Mouse (Mus musculus): ENCODE measurements at regions not wholly inside any gene's neighbourhood (a gene's known extent, or its start where the extent isn't known, plus 50 kb on each side); places are given as distances from the start of the nearest gene placed in this dataset.

GRCm38 (mm10) chr6:84431622-84431955 is 162.1 kb downstream of the Cyp26b1 start:
- H3K27me3 ChIP-seq = no peaks in the 10 kb centered on the region

DNA sequence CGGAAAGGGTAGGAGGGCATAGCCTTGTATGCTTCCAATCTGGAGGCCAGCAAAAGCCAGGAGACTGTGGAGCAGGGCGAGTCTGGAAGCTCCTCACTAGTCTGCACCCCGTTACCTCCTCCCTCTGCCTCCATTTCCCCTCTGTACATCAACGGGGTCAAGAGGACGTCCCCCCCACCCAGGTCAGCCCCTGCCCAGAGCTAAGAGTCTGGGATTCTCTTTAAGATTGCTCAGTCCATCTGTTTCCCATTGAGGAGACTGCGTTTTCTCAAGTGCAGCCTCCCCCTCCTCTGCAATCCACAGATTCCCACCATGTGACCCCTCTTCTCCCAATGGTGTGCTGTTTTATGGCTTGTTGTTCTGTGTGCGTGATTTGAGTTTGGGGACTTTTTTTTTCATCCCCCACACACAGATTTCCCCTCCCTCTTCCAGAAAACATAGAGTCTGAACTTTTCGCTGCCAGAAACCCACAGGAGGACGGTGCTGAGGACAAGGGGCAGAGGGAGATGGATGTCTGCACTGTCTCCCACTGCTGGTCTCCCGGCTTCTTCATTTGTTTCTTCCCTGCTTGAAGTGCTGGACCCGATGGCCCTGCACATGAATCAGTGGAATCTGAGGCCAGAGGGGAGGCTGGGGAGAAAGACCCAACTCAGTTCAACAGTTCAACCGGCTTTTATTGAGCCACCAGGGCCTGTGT is 162.6 kb downstream of the Cyp26b1 start:
- no peaks in the 10 kb centered on the region for H3K4me1 ChIP-seq

More at GRCm38 (mm10) chr6:84431622-84431955, 162.1 kb downstream of the Cyp26b1 start:
- H3K4me1 ChIP-seq = no peaks in the 10 kb centered on the region
- WGBS = 72% methylated on average over 2 of the region's 2 CpGs
- ATAC-seq = no peak
- H3K27ac ChIP-seq = no peak overlapping the region
- H3K9ac ChIP-seq = no peak overlapping the region
- no peak overlapping the region for H3K4me3 ChIP-seq
- H3K4me2 ChIP-seq = no peak overlapping the region
- H3K36me3 ChIP-seq (ENCODE audit: poor library complexity, severe bottlenecking) = no peaks in the 10 kb centered on the region
- H3K9me3 ChIP-seq (replicated peaks) = no peaks in the 10 kb centered on the region

DNA sequence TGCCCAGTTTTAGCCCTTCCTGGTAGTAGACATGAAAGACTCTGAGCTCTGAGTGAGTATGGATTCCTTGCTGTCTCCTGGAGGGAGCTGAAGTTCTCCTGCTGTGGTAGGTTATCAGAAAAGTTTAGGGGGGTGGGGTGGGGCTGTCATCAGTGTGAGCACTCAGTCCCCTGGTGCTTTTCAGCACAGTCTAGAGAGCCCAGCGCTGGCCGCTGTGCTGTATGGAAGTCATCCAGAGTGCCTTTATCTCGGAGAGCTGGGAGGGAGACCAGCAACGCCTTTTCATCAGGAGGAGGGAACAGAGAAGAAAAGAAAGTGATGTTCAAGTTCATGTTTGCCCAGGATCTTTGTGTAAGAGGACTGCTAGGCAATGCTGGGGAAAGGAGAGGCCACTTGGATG is 163.6 kb downstream of the Cyp26b1 start:
- H3K9ac ChIP-seq = no peak overlapping the region
- no peaks in the 10 kb centered on the region for H3K27me3 ChIP-seq
- H3K4me2 ChIP-seq = no peak overlapping the region
- WGBS = 62% methylated on average over 4 of the region's 4 CpGs
- H3K36me3 ChIP-seq (ENCODE audit: poor library complexity, severe bottlenecking) = no peaks in the 10 kb centered on the region
- H3K4me1 ChIP-seq = no peaks in the 10 kb centered on the region
- H3K4me3 ChIP-seq = no peak overlapping the region
- no peaks in the 10 kb centered on the region for H3K9me3 ChIP-seq (replicated peaks)
- ATAC-seq = no peak
- no peak overlapping the region for H3K27ac ChIP-seq

More for the DNA sequence above, 162.6 kb downstream of the Cyp26b1 start:
- ATAC-seq = no peak
- Histone ChIP-seq H3K9ac (no peak overlapping the region), H3K9me3 (replicated peaks) (no peaks in the 10 kb centered on the region), H3K27me3 (no peaks in the 10 kb centered on the region), H3K4me2 (no peak overlapping the region), H3K4me3 (no peak overlapping the region), H3K27ac (no peak overlapping the region), H3K36me3 (ENCODE audit: poor library complexity, severe bottlenecking) (no peaks in the 10 kb centered on the region)
- whole genome bisulfite sequencing = 61% methylated on average over 12 of the region's 12 CpGs

- no peak overlapping the region for H3K9ac ChIP-seq
- no peak overlapping the region for H3K4me2 ChIP-seq
- H3K4me3 ChIP-seq = no peak overlapping the region
- H3K27me3 ChIP-seq = no peaks in the 10 kb centered on the region
- 83% methylated on average over 8 of the region's 8 CpGs for WGBS
- H3K9me3 ChIP-seq (replicated peaks) = no peaks in the 10 kb centered on the region
- H3K36me3 ChIP-seq (ENCODE audit: poor library complexity, severe bottlenecking) = no peaks in the 10 kb centered on the region
- no peak overlapping the region for H3K27ac ChIP-seq
- H3K4me1 ChIP-seq = no peaks in the 10 kb centered on the region
- no peak for ATAC-seq
Measured at GRCm38 (mm10) chr6:84429247-84429646, 164.5 kb downstream of the Cyp26b1 start.

DNA sequence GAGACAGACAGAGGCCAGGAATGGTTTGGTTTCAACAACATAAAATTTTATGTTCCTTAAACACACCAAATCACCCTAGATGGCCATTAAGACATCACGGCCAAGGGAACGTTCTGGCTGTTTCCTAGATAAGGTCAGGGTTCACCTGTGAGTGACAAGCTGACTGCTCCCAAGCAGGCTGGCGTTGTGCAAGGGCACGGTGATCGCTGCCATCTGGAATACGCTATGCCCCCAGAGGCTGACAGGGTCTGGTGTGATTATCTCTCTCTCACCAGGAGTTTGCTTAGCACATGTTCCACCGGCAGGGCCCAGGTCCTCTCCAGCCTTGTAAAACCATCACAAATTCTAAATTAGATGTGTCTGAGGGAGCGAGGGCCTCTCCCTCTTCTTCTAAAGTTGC is 167.0 kb downstream of the Cyp26b1 start:
- H3K9ac ChIP-seq = no peak overlapping the region
- no peaks in the 10 kb centered on the region for H3K9me3 ChIP-seq (replicated peaks)
- H3K27ac ChIP-seq = no peak overlapping the region
- 80% methylated on average over 8 of the region's 8 CpGs for WGBS
- no peak overlapping the region for H3K4me3 ChIP-seq
- H3K27me3 ChIP-seq = no peaks in the 10 kb centered on the region
- no peak overlapping the region for H3K4me2 ChIP-seq
- no peaks in the 10 kb centered on the region for H3K4me1 ChIP-seq
- no peak for ATAC-seq
- H3K36me3 ChIP-seq (ENCODE audit: poor library complexity, severe bottlenecking) = no peaks in the 10 kb centered on the region

GRCm38 (mm10) chr6:84425823-84426222 is 167.9 kb downstream of the Cyp26b1 start:
- Histone ChIP-seq H3K27ac (no peak overlapping the region), H3K4me1 (no peaks in the 10 kb centered on the region), H3K27me3 (no peaks in the 10 kb centered on the region), H3K4me2 (no peak overlapping the region), H3K9ac (no peak overlapping the region), H3K36me3 (ENCODE audit: poor library complexity, severe bottlenecking) (no peaks in the 10 kb centered on the region), H3K9me3 (replicated peaks) (no peaks in the 10 kb centered on the region), H3K4me3 (no peak overlapping the region)
- 41% methylated on average over 4 of the region's 4 CpGs for WGBS
- no peak for ATAC-seq

GRCm38 (mm10) chr6:84422946-84423345 is 170.8 kb downstream of the Cyp26b1 start:
- 67% methylated on average over 3 of the region's 3 CpGs for WGBS
- no peak for ATAC-seq
- no peaks in the 10 kb centered on the region for H3K4me1 ChIP-seq

GRCm38 (mm10) chr6:84419691-84420090 is 174.0 kb downstream of the Cyp26b1 start:
- no peak overlapping the region for H3K4me2 ChIP-seq
- H3K27ac ChIP-seq = no peak overlapping the region
- no peaks in the 10 kb centered on the region for H3K9me3 ChIP-seq (replicated peaks)
- H3K9ac ChIP-seq = no peak overlapping the region
- no peak overlapping the region for H3K4me3 ChIP-seq
- ATAC-seq = no peak
- no peaks in the 10 kb centered on the region for H3K36me3 ChIP-seq (ENCODE audit: poor library complexity, severe bottlenecking)
- no peaks in the 10 kb centered on the region for H3K4me1 ChIP-seq
- H3K27me3 ChIP-seq = no peaks in the 10 kb centered on the region
- WGBS = 90% methylated on average over 2 of the region's 2 CpGs

More at GRCm38 (mm10) chr6:84422946-84423345, 170.8 kb downstream of the Cyp26b1 start:
- Histone ChIP-seq H3K9me3 (replicated peaks) (no peaks in the 10 kb centered on the region), H3K4me3 (no peak overlapping the region), H3K27ac (no peak overlapping the region), H3K4me2 (no peak overlapping the region), H3K9ac (no peak overlapping the region), H3K36me3 (ENCODE audit: poor library complexity, severe bottlenecking) (no peaks in the 10 kb centered on the region), H3K27me3 (no peaks in the 10 kb centered on the region)

- no peak overlapping the region for H3K9ac ChIP-seq
- no peak overlapping the region for H3K4me2 ChIP-seq
- H3K4me3 ChIP-seq = no peak overlapping the region
- no peak overlapping the region for H3K27ac ChIP-seq
- H3K27me3 ChIP-seq = no peaks in the 10 kb centered on the region
- WGBS = 80% methylated on average over 2 of the region's 2 CpGs
- no peaks in the 10 kb centered on the region for H3K9me3 ChIP-seq (replicated peaks)
- no peak for ATAC-seq
- H3K4me1 ChIP-seq = no peaks in the 10 kb centered on the region
- H3K36me3 ChIP-seq (ENCODE audit: poor library complexity, severe bottlenecking) = no peaks in the 10 kb centered on the region
Measured at GRCm38 (mm10) chr6:84419281-84419680, 174.4 kb downstream of the Cyp26b1 start.

GRCm38 (mm10) chr6:84416992-84417636 is 176.6 kb downstream of the Cyp26b1 start:
- 60% methylated on average over 11 of the region's 11 CpGs for WGBS
- ATAC-seq = no peak
- Histone ChIP-seq H3K27me3 (no peaks in the 10 kb centered on the region), H3K4me3 (no peak overlapping the region), H3K36me3 (ENCODE audit: poor library complexity, severe bottlenecking) (no peaks in the 10 kb centered on the region), H3K9ac (no peak overlapping the region), H3K27ac (no peak overlapping the region), H3K4me1 (no peaks in the 10 kb centered on the region), H3K9me3 (replicated peaks) (no peaks in the 10 kb centered on the region), H3K4me2 (no peak overlapping the region)

DNA sequence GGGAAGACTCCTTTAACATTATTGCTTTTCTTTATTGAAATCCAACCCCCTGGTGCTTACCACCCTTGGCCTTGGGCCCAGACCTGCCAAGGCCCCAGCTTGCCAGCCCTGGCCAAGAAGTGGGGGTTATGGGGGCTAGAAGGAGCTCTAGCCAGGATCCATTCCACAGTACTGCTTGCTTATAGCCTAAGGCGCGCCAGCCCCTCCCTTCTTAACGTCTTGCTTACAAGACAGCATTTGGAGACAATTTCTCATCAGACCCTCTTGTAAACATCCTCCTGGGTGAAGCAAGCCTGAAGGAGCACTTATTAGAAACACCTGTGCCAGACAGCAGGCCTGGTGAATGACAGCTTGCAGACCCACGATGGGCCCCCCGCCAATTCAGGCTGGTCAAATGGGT is 179.3 kb downstream of the Cyp26b1 start:
- Histone ChIP-seq H3K9me3 (replicated peaks) (no peaks in the 10 kb centered on the region), H3K4me2 (no peak overlapping the region), H3K27ac (no peak overlapping the region), H3K4me3 (no peak overlapping the region), H3K36me3 (ENCODE audit: poor library complexity, severe bottlenecking) (no peaks in the 10 kb centered on the region), H3K4me1 (no peaks in the 10 kb centered on the region), H3K27me3 (no peaks in the 10 kb centered on the region), H3K9ac (no peak overlapping the region)
- 80% methylated on average over 5 of the region's 5 CpGs for WGBS
- ATAC-seq = no peak

- Histone ChIP-seq H3K9me3 (replicated peaks) (no peaks in the 10 kb centered on the region), H3K27me3 (0 out of 2 replicates have a peak, but pooled peaks cover 5% of the 10 kb centered on the region), H3K27ac (no peak overlapping the region), H3K9ac (no peak overlapping the region), H3K36me3 (ENCODE audit: poor library complexity, severe bottlenecking) (no peaks in the 10 kb centered on the region), H3K4me3 (no peak overlapping the region), H3K4me1 (no peaks in the 10 kb centered on the region), H3K4me2 (no peak overlapping the region)
- 95% methylated on average over 10 of the region's 10 CpGs for WGBS
- ATAC-seq = no peak
Measured at GRCm38 (mm10) chr6:84409863-84410513, 183.7 kb downstream of the Cyp26b1 start.
